Mouse (Mus musculus): Measurements from ENCODE around the gene Cavin2.

DNA sequence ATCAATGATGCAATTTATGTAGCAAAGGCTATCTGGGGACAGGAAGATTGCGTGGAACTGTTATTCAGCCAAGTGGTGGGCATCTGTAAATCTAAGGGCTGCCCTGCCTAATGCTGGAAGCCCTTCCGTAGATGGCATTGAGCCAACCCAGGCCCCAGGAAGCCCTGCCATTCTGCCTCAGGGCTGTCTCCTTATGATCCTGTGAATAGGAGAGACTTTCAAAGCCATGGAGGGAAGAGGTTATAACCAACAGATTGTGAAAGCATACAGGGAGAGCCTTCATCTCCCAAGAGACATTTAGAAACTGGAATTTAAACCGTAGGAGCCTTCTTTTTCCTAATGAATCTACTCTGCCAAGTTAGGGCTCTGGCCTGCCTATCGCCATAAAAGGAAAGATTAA, 1.7 kb downstream of the Cavin2 start:
- TF ChIP-seq CHD2 (IDR thresholded peaks at IDR 0.05; ENCODE audit: low read depth, low read length) (no peak), HCFC1 (IDR thresholded peaks at IDR 0.05; ENCODE audit: borderline replicate concordance, insufficient read depth, low read length) (no peak), ZNF384 (IDR thresholded peaks at IDR 0.05; ENCODE audit: low read depth, low read length) (no peak), MAFK (IDR thresholded peaks at IDR 0.05; ENCODE audit: insufficient read depth, low read depth, low read length) (no peak), ZC3H11A (IDR thresholded peaks at IDR 0.05; ENCODE audit: borderline replicate concordance, low read depth, low read length) (no peak)
